Mouse (Mus musculus) MEL-GATA-1-ER (cell line): Measurements from ENCODE around the gene Taf7l.

Source experiments
- DNase-seq: peaks from one replicate; pipeline ENCODE4 v3.0.0-alpha.2; 2012; ENCODE audit warnings: low read depth; ENCODE audit errors: extremely low read depth

Gene Taf7l

GRCm38 (mm10) chrX:134476290-134476689, at the start of gene Taf7l:
Gene Taf7l (minus strand): TSS chrX:134476490.
- no peak for DNase-seq

GRCm38 (mm10) chrX:134525260-134525659, 49.0 kb upstream of the Taf7l start:
- peak; percentile 33 for DNase-seq

DNA sequence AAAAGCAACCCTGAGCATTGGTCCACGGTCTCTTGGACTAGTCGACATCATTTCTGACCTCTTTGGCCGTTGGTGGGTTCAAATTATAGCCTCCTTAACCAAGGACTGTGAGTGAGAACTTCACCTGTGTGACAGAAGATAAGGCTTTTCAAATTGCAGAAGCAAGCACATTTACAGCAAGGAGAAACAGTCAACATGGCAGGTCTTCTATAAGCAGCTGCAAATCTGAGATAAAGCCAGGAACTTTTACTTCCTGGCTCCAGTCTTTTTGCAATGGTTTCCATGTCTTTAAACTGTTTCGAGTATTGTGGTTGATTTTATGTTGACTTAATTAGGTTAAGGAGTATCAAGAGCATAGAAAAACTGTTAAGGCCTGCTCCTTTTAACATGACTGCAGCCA, 47.5 kb upstream of the Taf7l start:
- DNase-seq: peak; percentile 82

GRCm38 (mm10) chrX:134509473-134509872, 33.2 kb upstream of the Taf7l start:
- peak; percentile 30 for DNase-seq

DNA sequence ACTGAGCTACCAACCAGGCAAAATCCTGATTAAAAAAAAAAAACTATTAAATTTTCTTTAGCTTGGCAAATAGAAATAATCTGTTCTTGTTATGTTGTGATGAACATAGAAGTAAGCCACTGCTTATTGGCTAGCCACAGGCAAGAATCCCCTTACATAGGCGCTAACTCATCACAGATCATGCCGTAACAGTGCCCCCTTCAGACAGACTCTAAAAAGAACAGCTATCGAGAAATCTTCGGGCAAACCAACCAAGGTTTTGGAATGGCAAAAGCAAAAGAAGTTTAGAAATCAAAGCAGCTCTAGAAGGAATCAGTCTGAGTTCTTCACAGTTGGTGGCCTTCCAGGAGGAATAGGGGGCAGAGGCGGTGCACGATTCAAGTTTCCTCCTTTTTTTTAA, 31.7 kb upstream of the Taf7l start:
- no peak for DNase-seq

GRCm38 (mm10) chrX:134500651-134501050, 24.4 kb upstream of the Taf7l start:
- no peak for DNase-seq

- no peak for DNase-seq
These were observed 5.4 kb upstream of the Taf7l start for GRCm38 (mm10) chrX:134481720-134482119.

DNA sequence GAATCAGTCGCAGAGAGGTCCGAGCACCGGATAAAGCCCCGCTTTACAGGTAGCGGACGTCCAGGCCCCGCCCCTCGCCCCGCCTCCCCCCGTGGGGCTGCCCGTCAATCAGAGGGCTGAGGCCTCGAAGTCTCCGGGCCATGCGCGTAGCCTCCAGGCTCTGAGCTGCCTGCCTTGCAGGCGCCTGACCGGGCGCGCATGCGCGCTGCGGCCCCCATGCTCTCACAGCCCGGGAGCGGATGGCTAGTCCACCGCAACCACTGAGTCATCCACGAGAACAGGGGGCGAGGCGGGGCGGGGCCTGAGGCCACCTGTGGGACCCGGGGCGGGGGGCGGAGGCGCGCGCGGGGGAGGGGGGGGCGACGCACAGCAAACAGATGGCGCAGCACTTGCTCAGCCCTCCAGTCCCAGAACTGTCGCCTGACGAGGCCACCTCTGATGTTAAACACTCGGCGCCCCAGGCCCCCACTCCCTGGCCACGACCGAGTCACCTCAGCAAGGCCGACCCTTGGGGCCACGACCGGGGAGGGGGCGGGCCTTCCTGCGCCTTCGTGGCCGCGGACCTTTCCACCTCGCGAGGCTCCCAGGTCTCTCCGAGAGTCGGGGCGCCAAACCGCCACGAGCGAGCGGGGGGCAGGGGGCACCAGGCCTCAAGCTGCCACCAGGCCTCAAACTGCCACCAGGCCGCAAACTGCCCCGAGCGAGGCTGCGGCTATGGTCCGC, 1.1 kb downstream of the Taf7l start:
- no peak for DNase-seq

DNA sequence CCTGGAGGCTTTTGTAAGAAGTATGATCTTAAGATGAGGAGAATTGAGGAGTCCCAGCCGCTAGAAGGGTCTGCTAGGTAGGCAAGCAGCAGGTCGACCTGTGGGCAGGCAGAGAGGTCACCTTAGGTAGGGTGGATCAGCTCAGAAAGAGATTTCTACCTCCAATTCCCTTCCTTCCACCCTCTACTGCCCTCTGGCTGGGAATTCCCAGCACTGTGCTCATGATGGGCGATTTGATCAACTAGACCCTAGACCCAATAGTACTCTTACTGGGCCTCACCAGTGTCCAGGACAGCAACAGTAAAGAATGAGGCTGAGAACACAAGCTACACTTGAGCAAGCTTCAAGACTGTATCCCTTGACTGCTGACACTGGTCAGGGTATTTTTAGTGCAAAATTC, 49.0 kb downstream of the Taf7l start:
- no peak for DNase-seq

DNA sequence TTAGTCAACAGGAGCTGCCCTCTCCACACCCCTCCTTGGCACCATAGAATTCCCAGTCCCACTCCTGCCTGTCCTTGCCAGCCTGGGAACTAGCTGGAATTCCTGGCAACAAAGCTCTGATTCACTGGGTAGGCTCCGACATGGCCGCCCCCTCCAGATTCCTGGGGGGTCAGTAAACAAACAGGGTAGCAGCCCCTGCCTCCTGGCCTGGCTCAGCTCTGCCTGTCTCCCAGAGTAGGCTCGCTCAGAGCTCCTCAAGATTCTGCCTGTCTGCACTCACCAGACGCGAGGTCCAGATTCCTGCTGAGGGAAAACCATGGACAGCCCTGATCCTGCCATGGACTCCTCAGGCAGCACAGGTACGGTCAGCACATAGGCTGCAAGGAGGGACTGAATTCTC, 49.5 kb downstream of the Taf7l start:
- no peak for DNase-seq

GRCm38 (mm10) chrX:134425798-134426197, 50.5 kb downstream of the Taf7l start:
- DNase-seq: no peak

GRCm38 (mm10) chrX:134424263-134424662, 52.0 kb downstream of the Taf7l start:
- DNase-seq: no peak

DNA sequence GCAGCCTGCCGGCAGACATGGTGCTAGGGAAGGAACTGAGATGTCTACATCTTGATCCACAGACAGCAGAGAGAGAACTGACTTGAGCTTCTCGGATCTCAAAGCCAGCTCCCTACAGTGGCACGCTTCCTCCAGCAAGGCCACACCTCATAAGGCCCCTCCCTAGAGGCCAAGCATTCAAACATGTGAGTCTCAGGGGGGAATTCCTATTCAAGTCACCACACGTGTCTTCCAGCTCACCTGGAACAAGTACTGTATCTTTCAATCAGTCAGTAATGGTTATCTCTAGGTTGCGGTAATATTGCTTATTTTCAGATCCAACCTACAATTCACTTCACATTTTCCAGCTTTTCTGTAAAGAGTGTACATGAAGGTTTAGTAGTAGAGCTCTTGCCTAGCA, 56.2 kb downstream of the Taf7l start:
- no peak for DNase-seq

DNA sequence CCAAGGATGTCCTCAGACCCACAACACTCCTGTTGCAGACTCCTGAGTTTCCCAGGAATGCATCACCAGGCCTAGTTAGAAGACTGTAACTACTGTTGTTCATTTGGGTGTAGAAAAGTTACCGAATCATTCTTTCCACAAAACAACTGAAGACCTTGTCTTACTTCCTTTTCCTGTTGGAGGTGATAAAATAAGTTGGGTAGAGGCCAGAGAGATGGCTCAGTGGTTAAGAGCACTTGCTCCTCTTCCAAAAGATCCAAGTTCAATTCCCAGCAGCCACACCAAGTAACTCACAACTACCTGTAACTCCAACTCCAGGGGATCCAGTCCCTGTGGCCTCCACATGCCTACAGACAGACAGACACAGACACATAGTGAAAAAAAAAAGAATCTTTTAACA, 64.2 kb downstream of the Taf7l start:
- peak; percentile 40 for DNase-seq
